Mouse (Mus musculus): ENCODE measurements around the gene Fbxw2. TPM values are rescaled to one million over a fixed set of nuclear protein-coding genes. Genes with fewer than 3 reads are reported as not detected.
"Not testable (repeated sequence)": the region's sequence is repeated elsewhere in the genome, so short reads cannot be mapped to it uniquely, and the experiment has no call there.

Gene Fbxw2
- total RNA-seq (2021): 10 to 100 TPM; 82.5 to 84.3 TPM

- DNase-seq (ENCODE audit: extremely low spot score in 1 of 2, low spot score in 1 of 2): peak; percentile 82 to 87
These were observed at the start of gene Fbxw2 for GRCm38 (mm10) chr2:34825827-34826459. Gene Fbxw2, minus strand, starts transcription at chr2:34826311.

GRCm38 (mm10) chr2:34874816-34875345 lies 48.8 kb upstream of the Fbxw2 start, which contains the start of gene Psmd5:
Gene Psmd5, minus strand, starts transcription at chr2:34874968.
- no peak for DNase-seq (ENCODE audit: extremely low spot score in 1 of 2, low spot score in 1 of 2)

GRCm38 (mm10) chr2:34874271-34874670 lies 48.2 kb upstream of the Fbxw2 start, which contains the start of gene Cutal:
Gene Cutal, plus strand, starts transcription at chr2:34874396.
- no peak for DNase-seq (ENCODE audit: extremely low spot score in 1 of 2, low spot score in 1 of 2)

GRCm38 (mm10) chr2:34870520-34871474 lies 44.7 kb upstream of the Fbxw2 start:
- peak; percentile 68 to 83 for DNase-seq (ENCODE audit: extremely low spot score in 1 of 2, low spot score in 1 of 2)

- DNase-seq (ENCODE audit: extremely low spot score in 1 of 2, low spot score in 1 of 2): no peak
These were observed 43.6 kb upstream of the Fbxw2 start for GRCm38 (mm10) chr2:34869680-34870079.

GRCm38 (mm10) chr2:34857728-34858127 lies 31.6 kb upstream of the Fbxw2 start:
- DNase-seq (ENCODE audit: extremely low spot score in 1 of 2, low spot score in 1 of 2): no peak

- no peak for DNase-seq (ENCODE audit: extremely low spot score in 1 of 2, low spot score in 1 of 2)
These were observed 29.2 kb upstream of the Fbxw2 start for GRCm38 (mm10) chr2:34855265-34855664.

GRCm38 (mm10) chr2:34847702-34848101 lies 21.6 kb upstream of the Fbxw2 start:
- DNase-seq (ENCODE audit: extremely low spot score in 1 of 2, low spot score in 1 of 2): no peak

- no peak for DNase-seq (ENCODE audit: extremely low spot score in 1 of 2, low spot score in 1 of 2)
These were observed 17.3 kb upstream of the Fbxw2 start for GRCm38 (mm10) chr2:34843211-34843939.

GRCm38 (mm10) chr2:34841706-34842105 lies 15.6 kb upstream of the Fbxw2 start:
- peak; percentile 22 to 45 for DNase-seq (ENCODE audit: extremely low spot score in 1 of 2, low spot score in 1 of 2)

- DNase-seq (ENCODE audit: extremely low spot score in 1 of 2, low spot score in 1 of 2): not testable (repeated sequence)
These were observed 14.0 kb upstream of the Fbxw2 start for GRCm38 (mm10) chr2:34840143-34840542.

- DNase-seq (ENCODE audit: extremely low spot score in 1 of 2, low spot score in 1 of 2): no peak
These were observed 9.6 kb upstream of the Fbxw2 start for GRCm38 (mm10) chr2:34835669-34836068.

GRCm38 (mm10) chr2:34833624-34834023 lies 7.5 kb upstream of the Fbxw2 start:
- no peak for DNase-seq (ENCODE audit: extremely low spot score in 1 of 2, low spot score in 1 of 2)

- DNase-seq (ENCODE audit: extremely low spot score in 1 of 2, low spot score in 1 of 2): not testable (repeated sequence)
These were observed 6.8 kb upstream of the Fbxw2 start, which contains the start of gene Gm34653 for GRCm38 (mm10) chr2:34832766-34833457. Gene Gm34653, plus strand, starts transcription at chr2:34833007.

- DNase-seq (ENCODE audit: extremely low spot score in 1 of 2, low spot score in 1 of 2): not testable (repeated sequence)
These were observed 4.0 kb upstream of the Fbxw2 start for GRCm38 (mm10) chr2:34830066-34830465.

GRCm38 (mm10) chr2:34828026-34828425 lies 1.9 kb upstream of the Fbxw2 start:
- DNase-seq (ENCODE audit: extremely low spot score in 1 of 2, low spot score in 1 of 2): no peak

GRCm38 (mm10) chr2:34827591-34827990 lies 1.5 kb upstream of the Fbxw2 start:
- no peak for DNase-seq (ENCODE audit: extremely low spot score in 1 of 2, low spot score in 1 of 2)

- no peak for DNase-seq (ENCODE audit: extremely low spot score in 1 of 2, low spot score in 1 of 2)
These were observed 535 bp upstream of the Fbxw2 start for GRCm38 (mm10) chr2:34826460-34827231.

GRCm38 (mm10) chr2:34818492-34818891 lies 7.6 kb downstream of the Fbxw2 start:
- no peak for DNase-seq (ENCODE audit: extremely low spot score in 1 of 2, low spot score in 1 of 2)

All from layer of hippocampus, postnatal 25 days (tissue).